Mouse (Mus musculus) embryonic stem cell, embryonic (primary cell): ENCODE data around the gene Myh14.

Source experiments
- CTCF ChIA-PET, 4 experiments: fragments of 300-600 bp in 2 of 4; fragments of 350-600 bp in 2 of 4; sonication (Branson Sonifier 250); formaldehyde crosslinking; loops; one replicate each; lab custom pipeline; 2022; ENCODE audit warnings: inconsistent platforms in 2 of 4; lab: Charles Lee
- POLR2A ChIA-PET, 4 experiments: fragments of 300-600 bp in 2 of 4; fragments of 350-600 bp in 2 of 4; sonication (Branson Sonifier 250); formaldehyde crosslinking; loops; one replicate each; lab custom pipeline; 2022; ENCODE audit warnings: antibody characterized with exemption in 4 of 4, inconsistent platforms in 1 of 4; lab: Charles Lee

Myh14 gene

GRCm38 (mm10) chr7:44670803-44671202, at the start of gene Myh14:
Gene Myh14, minus strand, starts transcription at chr7:44670843.
- CTCF ChIA-PET, result interaction anchor here in 2 of 4 experiments (1.0 to 2.1 kb wide), 4 partner anchors 15 to 31 kb away, joined by 3 to 8 read pairs (median 6); no protein-coding TSS in a partner anchor
- POLR2A ChIA-PET, result interaction anchor here in 3 of 4 experiments (0.8 to 2.7 kb wide), 9 partner anchors 14 to 174 kb away, joined by 3 to 11 read pairs (median 5); partner anchors contain the start of genes Emc10 (in 1 of the 3) and Fam71e1 (in 1 of the 3)

GRCm38 (mm10) chr7:44709881-44710280, 39.2 kb upstream of the Myh14 start:
- POLR2A ChIA-PET, result interaction anchor here in 3 of 4 experiments (0.7 to 5.4 kb wide), 39 partner anchors 8 to 858 kb away, joined by 3 to 114 read pairs (median 8); partner anchors contain the start of genes Atf5 (in 3 of the 3), Il4i1 (in 3 of the 3), Nup62 (in 3 of the 3) and Akt1s1 (in 2 of the 3)
- CTCF ChIA-PET, result interaction anchor here in 2 of 4 experiments (0.6 to 3.0 kb wide), 19 partner anchors 13 to 754 kb away, joined by 3 to 10 read pairs (median 4); partner anchors contain the start of gene Fuz (in 1 of the 2)

GRCm38 (mm10) chr7:44708574-44708973, 37.9 kb upstream of the Myh14 start, which contains the start of gene Izumo2:
Gene Izumo2, plus strand, starts transcription at chr7:44708742.
- ChIA-PET CTCF (interaction anchor here (0.5 to 3.0 kb wide), 21 partner anchors 9 to 360 kb away, joined by 3 to 13 read pairs (median 4); partner anchors contain the start of genes Atf5 (in 1 of the 4), Il4i1 (in 1 of the 4) and Nup62 (in 1 of the 4)), POLR2A (interaction anchor here (0.6 to 5.4 kb wide), 120 partner anchors 8 to 851 kb away, joined by 3 to 114 read pairs (median 5); partner anchors contain the start of genes Akt1s1 (in 3 of the 4), Atf5 (in 3 of the 4), Il4i1 (in 3 of the 4) and Nup62 (in 3 of the 4))

GRCm38 (mm10) chr7:44708093-44708492, 37.5 kb upstream of the Myh14 start:
- ChIA-PET CTCF (interaction anchor here (0.5 to 3.0 kb wide), 17 partner anchors 11 to 941 kb away, joined by 3 to 13 read pairs (median 4); no protein-coding TSS in a partner anchor), POLR2A (interaction anchor here (0.6 to 5.4 kb wide), 104 partner anchors 8 to 1010 kb away, joined by 3 to 114 read pairs (median 5); partner anchors contain the start of genes Akt1s1 (in 3 of the 4), Atf5 (in 3 of the 4), Il4i1 (in 3 of the 4) and Nup62 (in 3 of the 4))

GRCm38 (mm10) chr7:44707169-44707675, 36.6 kb upstream of the Myh14 start:
- ChIA-PET POLR2A (interaction anchor here (0.6 to 5.4 kb wide), 29 partner anchors 10 to 1010 kb away, joined by 3 to 114 read pairs (median 5); partner anchors contain the start of genes Atf5 (in 2 of the 4), Il4i1 (in 2 of the 4), Nup62 (in 2 of the 4) and Akt1s1 (in 1 of the 4)), CTCF (interaction anchor here in 3 of 4 experiments (0.6 to 1.9 kb wide), 5 partner anchors 21 to 370 kb away, joined by 3 to 8 read pairs (median 4); no protein-coding TSS in a partner anchor)

- CTCF ChIA-PET, result interaction anchor here in 3 of 4 experiments (0.6 to 1.4 kb wide), 8 partner anchors 12 to 257 kb away, joined by 3 to 10 read pairs (median 3); no protein-coding TSS in a partner anchor
- POLR2A ChIA-PET, result interaction anchor here in 3 of 4 experiments (0.7 to 4.9 kb wide), 10 partner anchors 10 to 245 kb away, joined by 3 to 114 read pairs (median 3); partner anchors contain the start of genes Il4i1 (in 2 of the 3), Nup62 (in 2 of the 3), Akt1s1 (in 1 of the 3) and Atf5 (in 1 of the 3)
These were observed 35.7 kb upstream of the Myh14 start for GRCm38 (mm10) chr7:44706322-44706721.

GRCm38 (mm10) chr7:44705086-44705485, 34.4 kb upstream of the Myh14 start:
- POLR2A ChIA-PET, result interaction anchor here in 3 of 4 experiments (0.6 to 5.1 kb wide), 14 partner anchors 16 to 840 kb away, joined by 3 to 41 read pairs (median 3); partner anchors contain the start of genes Atf5 (in 1 of the 3), Il4i1 (in 1 of the 3) and Nup62 (in 1 of the 3)
- CTCF ChIA-PET, result interaction anchor here (0.6 to 2.5 kb wide), 21 partner anchors 11 to 725 kb away, joined by 3 to 12 read pairs (median 4); partner anchors contain the start of gene Ap2a1 (in 1 of the 4)

- CTCF ChIA-PET, result interaction anchor here (0.6 to 2.5 kb wide), 21 partner anchors 11 to 1572 kb away, joined by 3 to 12 read pairs (median 4); no protein-coding TSS in a partner anchor
- POLR2A ChIA-PET, result interaction anchor here in 3 of 4 experiments (0.7 to 6.2 kb wide), 17 partner anchors 17 to 839 kb away, joined by 3 to 41 read pairs (median 4); partner anchors contain the start of genes Atf5 (in 2 of the 3), Il4i1 (in 2 of the 3), Nup62 (in 2 of the 3) and Ptov1 (in 1 of the 3)
These were observed 33.7 kb upstream of the Myh14 start for GRCm38 (mm10) chr7:44704363-44704762.

- CTCF ChIA-PET, result interaction anchor here (0.5 to 2.9 kb wide), 25 partner anchors 10 to 440 kb away, joined by 3 to 23 read pairs (median 6); partner anchors contain the start of gene Kcnc3 (in 1 of the 4)
- POLR2A ChIA-PET, result interaction anchor here in 3 of 4 experiments (0.5 to 6.2 kb wide), 39 partner anchors 9 to 1426 kb away, joined by 3 to 41 read pairs (median 5); partner anchors contain the start of genes Akt1s1 (in 2 of the 3), Atf5 (in 2 of the 3), Il4i1 (in 2 of the 3) and Nup62 (in 2 of the 3)
These were observed 32.3 kb upstream of the Myh14 start for GRCm38 (mm10) chr7:44702985-44703384.

GRCm38 (mm10) chr7:44701921-44702320, 31.3 kb upstream of the Myh14 start:
- POLR2A ChIA-PET, result interaction anchor here in 3 of 4 experiments (0.5 to 6.2 kb wide), 44 partner anchors 9 to 824 kb away, joined by 3 to 41 read pairs (median 5); partner anchors contain the start of genes Akt1s1 (in 2 of the 3), Atf5 (in 2 of the 3), Il4i1 (in 2 of the 3) and Nup62 (in 2 of the 3)
- CTCF ChIA-PET, result interaction anchor here (0.5 to 2.9 kb wide), 80 partner anchors 9 to 426 kb away, joined by 3 to 23 read pairs (median 4); partner anchors contain the start of genes Nup62 (in 2 of the 4), Prmt1 (in 2 of the 4), Ap2a1 (in 1 of the 4) and Emc10 (in 1 of the 4)

- ChIA-PET POLR2A (interaction anchor here in 2 of 4 experiments (0.7 to 3.0 kb wide), 15 partner anchors 10 to 828 kb away, joined by 3 to 24 read pairs (median 4); partner anchors contain the start of genes Izumo2 (in 2 of the 2), Il4i1 (in 1 of the 2), Nup62 (in 1 of the 2) and Plekha4 (in 1 of the 2)), CTCF (interaction anchor here in 2 of 4 experiments (0.6 to 2.2 kb wide), 6 partner anchors 8 to 378 kb away, joined by 4 to 9 read pairs (median 5); partner anchors contain the start of gene Izumo2 (in 1 of the 2))
These were observed 27.3 kb upstream of the Myh14 start for GRCm38 (mm10) chr7:44697980-44698379.

GRCm38 (mm10) chr7:44697191-44697710, 26.6 kb upstream of the Myh14 start:
- POLR2A ChIA-PET, result interaction anchor here (0.5 to 3.0 kb wide), 30 partner anchors 9 to 1061 kb away, joined by 3 to 24 read pairs (median 4); partner anchors contain the start of genes Izumo2 (in 3 of the 4), Il4i1 (in 2 of the 4), Nup62 (in 2 of the 4) and Atf5 (in 1 of the 4)
- CTCF ChIA-PET, result interaction anchor here in 3 of 4 experiments (0.6 to 2.2 kb wide), 8 partner anchors 8 to 379 kb away, joined by 3 to 12 read pairs (median 5); partner anchors contain the start of gene Izumo2 (in 1 of the 3)

- POLR2A ChIA-PET, result interaction anchor here in 2 of 4 experiments (0.8 to 1.3 kb wide), 4 partner anchors 10 to 155 kb away, joined by 3 read pairs; partner anchors contain the start of gene Izumo2 (in 1 of the 2)
- CTCF ChIA-PET, result no interaction called here
These were observed 24.6 kb upstream of the Myh14 start for GRCm38 (mm10) chr7:44695223-44695622.

- POLR2A ChIA-PET, result interaction anchor here in 3 of 4 experiments (0.5 to 3.0 kb wide), 11 partner anchors 8 to 1025 kb away, joined by 3 to 11 read pairs (median 4); partner anchors contain the start of genes Izumo2 (in 1 of the 3) and Myh14 (in 1 of the 3)
These were observed 23.0 kb upstream of the Myh14 start for GRCm38 (mm10) chr7:44693427-44694175.

GRCm38 (mm10) chr7:44689331-44689730, 18.7 kb upstream of the Myh14 start:
- CTCF ChIA-PET, result interaction anchor here in 3 of 4 experiments (0.5 to 2.6 kb wide), 9 partner anchors 8 to 231 kb away, joined by 3 to 9 read pairs (median 5); no protein-coding TSS in a partner anchor
- POLR2A ChIA-PET, result interaction anchor here in 2 of 4 experiments (0.8 to 1.4 kb wide), 3 partner anchors 12 to 19 kb away, joined by 3 to 4 read pairs (median 3); partner anchors contain the start of gene Izumo2 (in 1 of the 2)

More at GRCm38 (mm10) chr7:44693427-44694175, 23.0 kb upstream of the Myh14 start:
- CTCF ChIA-PET, result interaction anchor here in 2 of 4 experiments (0.7 to 2.2 kb wide), 4 partner anchors 8 to 67 kb away, joined by 3 to 5 read pairs (median 4); partner anchors contain the start of gene Izumo2 (in 1 of the 2)
